Mouse (Mus musculus): ENCODE results near the gene Tecta. TPM values are rescaled to one million over a fixed set of nuclear protein-coding genes. Genes with fewer than 3 reads are reported as not detected.
A peak's percentile ranks its signal among the peaks of the same experiment; 100 is the strongest.

The Tecta gene
- polyA plus RNA-seq, 1 experiment from 2014 or later = 0.09 TPM

DNA sequence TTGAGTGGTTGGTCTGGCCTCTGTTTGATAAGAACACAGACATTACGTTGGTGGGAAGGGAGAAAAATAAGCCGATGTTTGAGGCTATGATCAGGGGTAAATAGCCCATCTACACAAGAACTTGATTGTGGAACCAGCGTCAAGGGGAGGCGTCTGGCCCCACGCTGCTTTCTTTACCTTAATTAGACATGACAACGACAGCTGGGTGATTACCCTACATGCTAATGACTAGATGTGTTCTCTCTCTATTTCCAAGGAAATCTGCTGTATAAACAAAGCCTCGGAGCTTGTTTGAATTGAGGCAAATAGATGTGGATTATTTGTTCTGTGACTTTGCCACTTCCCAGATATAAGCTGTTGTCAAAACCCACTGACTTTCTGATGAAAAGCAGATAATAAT lies 49.9 kb downstream of the Tecta start:
- H3K9ac ChIP-seq (replicated peaks) = no peak overlapping the region
- TF ChIP-seq EP300 (IDR thresholded peaks at IDR 0.05; ENCODE audit: low read depth) (no peak), CTCF (IDR thresholded peaks at IDR 0.05; ENCODE audit: low read depth) (no peak)
- 24% methylated on average over 7 of the region's 7 CpGs for WGBS (ENCODE audit: insufficient replicate concordance)
- H3K4me3 ChIP-seq (ENCODE audit: low read depth, low read length) = no peak overlapping the region
- no peak overlapping the region for H3K4me2 ChIP-seq (ENCODE audit: low read depth, low read length)
- no peaks in the 10 kb centered on the region for H3K36me3 ChIP-seq (replicated peaks; ENCODE audit: insufficient read depth, low read length)
- DNase-seq (no peak), ATAC-seq (no peak)
- no peaks in the 10 kb centered on the region for H3K9me3 ChIP-seq (ENCODE audit: low read length)
- no peaks in the 10 kb centered on the region for H3K27me3 ChIP-seq (ENCODE audit: insufficient read depth, low read length)
- H3K4me1 ChIP-seq (ENCODE audit: insufficient read depth) = no peaks in the 10 kb centered on the region
- no peak overlapping the region for H3K27ac ChIP-seq (ENCODE audit: low read depth)

DNA sequence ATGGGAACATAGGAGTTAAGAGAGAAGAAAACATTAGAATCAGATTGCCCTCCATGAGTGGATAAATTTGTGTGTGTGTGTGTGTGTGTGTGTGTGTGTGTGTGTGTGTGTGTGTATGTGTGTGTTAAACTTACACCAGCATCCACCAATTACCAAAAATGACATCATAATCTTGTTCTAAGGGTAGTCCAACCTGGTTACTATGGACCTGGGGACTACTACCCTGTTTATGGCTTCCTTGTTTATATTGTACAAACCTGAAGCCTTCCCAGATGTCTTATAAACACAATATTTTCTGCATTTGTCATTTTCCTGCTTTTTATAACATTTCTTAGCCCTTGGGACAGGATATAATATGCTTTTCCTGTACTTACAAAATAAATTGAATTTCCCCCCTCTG lies 53.4 kb downstream of the Tecta start:
- Histone ChIP-seq H3K4me2 (ENCODE audit: low read depth, low read length) (no peak overlapping the region), H3K4me1 (ENCODE audit: insufficient read depth) (no peaks in the 10 kb centered on the region), H3K27me3 (ENCODE audit: insufficient read depth, low read length) (no peaks in the 10 kb centered on the region), H3K9me3 (ENCODE audit: low read length) (no peaks in the 10 kb centered on the region), H3K36me3 (replicated peaks; ENCODE audit: insufficient read depth, low read length) (no peaks in the 10 kb centered on the region), H3K9ac (replicated peaks) (no peak overlapping the region), H3K27ac (ENCODE audit: low read depth) (no peak overlapping the region), H3K4me3 (ENCODE audit: low read depth, low read length) (no peak overlapping the region)
- no peak for ATAC-seq
- no peak for TF ChIP-seq CTCF (IDR thresholded peaks at IDR 0.05; ENCODE audit: low read depth)
- TF ChIP-seq EP300 (IDR thresholded peaks at IDR 0.05; ENCODE audit: low read depth) = no peak
- no peak for DNase-seq

GRCm38 (mm10) chr9:42339151-42339550 lies 60.6 kb downstream of the Tecta start:
- no peak overlapping the region for H3K9ac ChIP-seq (replicated peaks)
- H3K4me3 ChIP-seq (ENCODE audit: low read depth, low read length) = no peak overlapping the region
- H3K9me3 ChIP-seq (ENCODE audit: low read length) = no peaks in the 10 kb centered on the region
- DNase-seq (no peak), ATAC-seq (no peak)
- no peaks in the 10 kb centered on the region; the same call in 1 of the 2 replicates for H3K4me1 ChIP-seq (ENCODE audit: insufficient read depth)
- WGBS (ENCODE audit: insufficient replicate concordance) = 68% methylated on average over 4 of the region's 4 CpGs
- TF ChIP-seq EP300 (IDR thresholded peaks at IDR 0.05; ENCODE audit: low read depth) (no peak), CTCF (IDR thresholded peaks at IDR 0.05; ENCODE audit: low read depth) (no peak)
- H3K36me3 ChIP-seq (replicated peaks; ENCODE audit: insufficient read depth, low read length) = no peaks in the 10 kb centered on the region
- no peak overlapping the region for H3K27ac ChIP-seq (ENCODE audit: low read depth)
- H3K27me3 ChIP-seq (ENCODE audit: insufficient read depth, low read length) = no peaks in the 10 kb centered on the region
- H3K4me2 ChIP-seq (ENCODE audit: low read depth, low read length) = no peak overlapping the region

DNA sequence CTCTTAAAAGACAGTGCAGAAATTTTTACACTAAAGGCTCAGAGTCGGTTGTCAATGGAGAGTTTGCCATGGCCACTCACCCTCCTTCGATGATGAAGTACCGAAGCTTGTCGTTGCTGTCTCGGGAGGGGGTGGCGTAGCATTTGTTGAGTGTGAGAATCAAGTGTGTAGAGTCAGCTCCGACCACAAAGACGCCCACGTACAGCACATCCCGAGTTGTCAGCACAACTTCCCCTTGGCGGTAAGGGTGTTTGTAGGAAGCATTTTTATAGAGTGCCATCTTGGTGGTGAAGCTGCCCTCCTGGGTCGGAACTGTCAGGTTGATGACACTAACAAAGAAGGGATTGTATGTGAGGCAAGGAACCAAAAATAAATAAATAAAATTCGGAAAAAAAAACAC lies 62.7 kb downstream of the Tecta start:
- Histone ChIP-seq H3K4me3 (ENCODE audit: low read depth, low read length) (no peak overlapping the region), H3K4me2 (ENCODE audit: low read depth, low read length) (no peak overlapping the region), H3K4me1 (ENCODE audit: insufficient read depth) (no peaks in the 10 kb centered on the region; the same call in 1 of the 2 replicates), H3K27ac (ENCODE audit: low read depth) (no peak overlapping the region), H3K9ac (replicated peaks) (no peak overlapping the region), H3K9me3 (ENCODE audit: low read length) (no peaks in the 10 kb centered on the region), H3K27me3 (ENCODE audit: insufficient read depth, low read length) (no peaks in the 10 kb centered on the region), H3K36me3 (replicated peaks; ENCODE audit: insufficient read depth, low read length) (no peaks in the 10 kb centered on the region)
- 67% methylated on average over 13 of the region's 13 CpGs for WGBS (ENCODE audit: insufficient replicate concordance)
- TF ChIP-seq EP300 (IDR thresholded peaks at IDR 0.05; ENCODE audit: low read depth) (no peak), CTCF (IDR thresholded peaks at IDR 0.05; ENCODE audit: low read depth) (no peak)
- DNase-seq = no peak
- no peak for ATAC-seq

DNA sequence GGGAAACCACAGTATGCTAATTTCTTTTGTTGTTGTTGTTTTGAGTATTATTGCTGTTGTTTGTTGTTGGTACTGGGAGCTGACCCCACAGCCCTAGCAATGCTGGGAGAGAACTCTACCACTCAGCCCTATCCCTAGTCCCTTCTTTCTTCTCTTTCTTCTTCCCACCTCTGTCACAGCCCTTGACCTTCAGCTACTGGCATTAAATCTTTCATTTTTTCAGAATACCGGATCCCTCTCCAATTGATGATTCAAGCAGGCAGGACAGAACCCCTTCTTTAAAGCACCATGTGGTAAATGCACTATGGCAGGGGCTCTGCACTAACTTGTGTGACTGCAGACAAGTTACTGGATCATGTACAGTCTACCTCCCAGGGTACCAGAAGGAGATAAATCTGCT lies 63.2 kb downstream of the Tecta start:
- ATAC-seq (no peak), DNase-seq (no peak)
- WGBS (ENCODE audit: insufficient replicate concordance) = 81% methylated on average over 1 of the region's 1 CpGs
- no peak for TF ChIP-seq EP300 (IDR thresholded peaks at IDR 0.05; ENCODE audit: low read depth)
- TF ChIP-seq CTCF (IDR thresholded peaks at IDR 0.05; ENCODE audit: low read depth) = no peak
- Histone ChIP-seq H3K9ac (replicated peaks) (no peak overlapping the region), H3K4me2 (ENCODE audit: low read depth, low read length) (no peak overlapping the region), H3K9me3 (ENCODE audit: low read length) (no peaks in the 10 kb centered on the region), H3K4me3 (ENCODE audit: low read depth, low read length) (no peak overlapping the region), H3K27ac (ENCODE audit: low read depth) (no peak overlapping the region), H3K4me1 (ENCODE audit: insufficient read depth) (no peaks in the 10 kb centered on the region; the same call in 1 of the 2 replicates), H3K36me3 (replicated peaks; ENCODE audit: insufficient read depth, low read length) (no peaks in the 10 kb centered on the region), H3K27me3 (ENCODE audit: insufficient read depth, low read length) (no peaks in the 10 kb centered on the region)

DNA sequence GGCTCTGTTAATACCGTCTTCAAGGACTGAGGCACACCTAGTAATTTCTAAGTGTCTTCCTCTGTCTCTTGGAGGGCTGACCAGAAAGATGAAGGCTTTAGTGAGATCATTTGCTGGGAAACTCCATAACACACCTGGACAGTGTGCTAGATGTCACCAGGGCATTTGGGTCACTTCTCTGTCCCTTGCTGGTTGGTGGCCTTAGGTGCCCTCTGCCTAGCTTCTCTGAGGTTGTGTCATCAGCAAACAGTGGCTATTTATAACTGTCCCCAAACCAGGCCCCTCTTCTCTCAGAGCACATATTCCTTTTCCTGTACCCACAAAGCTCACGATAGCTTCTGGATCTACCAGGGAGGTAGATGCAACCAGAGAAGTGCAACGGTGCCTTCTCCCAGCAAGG lies 64.8 kb downstream of the Tecta start:
- TF ChIP-seq CTCF (IDR thresholded peaks at IDR 0.05; ENCODE audit: low read depth) (no peak), EP300 (IDR thresholded peaks at IDR 0.05; ENCODE audit: low read depth) (no peak)
- Histone ChIP-seq H3K27me3 (ENCODE audit: insufficient read depth, low read length) (no peaks in the 10 kb centered on the region), H3K4me3 (ENCODE audit: low read depth, low read length) (no peak overlapping the region), H3K4me2 (ENCODE audit: low read depth, low read length) (no peak overlapping the region), H3K36me3 (replicated peaks; ENCODE audit: insufficient read depth, low read length) (no peaks in the 10 kb centered on the region), H3K9me3 (ENCODE audit: low read length) (no peaks in the 10 kb centered on the region), H3K9ac (replicated peaks) (no peak overlapping the region), H3K4me1 (ENCODE audit: insufficient read depth) (no peaks in the 10 kb centered on the region; the same call in 1 of the 2 replicates), H3K27ac (ENCODE audit: low read depth) (no peak overlapping the region)
- ATAC-seq (peak; percentile 66), DNase-seq (no peak)
- WGBS (ENCODE audit: insufficient replicate concordance) = 78% methylated on average over 3 of the region's 3 CpGs

DNA sequence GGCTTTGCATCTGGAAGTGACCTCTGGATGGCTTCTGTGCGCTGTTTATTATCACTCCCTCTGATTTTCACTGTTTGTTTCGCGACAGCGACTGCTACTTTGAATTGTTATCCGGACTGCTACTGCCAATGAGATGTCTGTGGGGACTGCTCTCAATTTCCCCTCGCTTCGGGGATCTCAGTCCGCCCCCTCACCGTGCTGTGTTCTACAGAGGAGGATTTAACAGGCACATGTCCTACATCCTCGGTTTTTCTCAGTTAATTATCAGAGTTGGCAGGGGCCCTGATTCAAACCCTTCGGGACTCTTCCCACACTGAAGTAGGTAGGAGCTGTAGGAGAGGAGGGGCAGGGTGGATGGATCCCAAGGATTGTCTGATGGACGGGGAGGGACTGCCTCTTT lies 67.0 kb downstream of the Tecta start:
- no peaks in the 10 kb centered on the region for H3K9me3 ChIP-seq (ENCODE audit: low read length)
- TF ChIP-seq EP300 (IDR thresholded peaks at IDR 0.05; ENCODE audit: low read depth) (no peak), CTCF (IDR thresholded peaks at IDR 0.05; ENCODE audit: low read depth) (no peak)
- H3K4me1 ChIP-seq (ENCODE audit: insufficient read depth) = no peaks in the 10 kb centered on the region; the same call in 1 of the 2 replicates
- no peak overlapping the region for H3K4me3 ChIP-seq (ENCODE audit: low read depth, low read length)
- DNase-seq (no peak), ATAC-seq (no peak)
- 67% methylated on average over 12 of the region's 12 CpGs for WGBS (ENCODE audit: insufficient replicate concordance)
- no peak overlapping the region for H3K9ac ChIP-seq (replicated peaks)
- no peak overlapping the region for H3K27ac ChIP-seq (ENCODE audit: low read depth)
- H3K4me2 ChIP-seq (ENCODE audit: low read depth, low read length) = no peak overlapping the region
- no peaks in the 10 kb centered on the region for H3K27me3 ChIP-seq (ENCODE audit: insufficient read depth, low read length)
- no peaks in the 10 kb centered on the region for H3K36me3 ChIP-seq (replicated peaks; ENCODE audit: insufficient read depth, low read length)
